Mouse (Mus musculus) CD4-positive, CD25-positive, alpha-beta regulatory T cell, adult 2 months (primary cell): ENCODE measurements around the gene Dnah7a.
"Not testable (repeated sequence)": the region's sequence is repeated elsewhere in the genome, so short reads cannot be mapped to it uniquely, and the experiment has no call there.

Experiments used
- DNase-seq: peaks from one replicate; pipeline ENCODE4 v3.0.0-alpha.2; 2012; ENCODE audit warnings: low read depth, low spot score

The Dnah7a gene

DNA sequence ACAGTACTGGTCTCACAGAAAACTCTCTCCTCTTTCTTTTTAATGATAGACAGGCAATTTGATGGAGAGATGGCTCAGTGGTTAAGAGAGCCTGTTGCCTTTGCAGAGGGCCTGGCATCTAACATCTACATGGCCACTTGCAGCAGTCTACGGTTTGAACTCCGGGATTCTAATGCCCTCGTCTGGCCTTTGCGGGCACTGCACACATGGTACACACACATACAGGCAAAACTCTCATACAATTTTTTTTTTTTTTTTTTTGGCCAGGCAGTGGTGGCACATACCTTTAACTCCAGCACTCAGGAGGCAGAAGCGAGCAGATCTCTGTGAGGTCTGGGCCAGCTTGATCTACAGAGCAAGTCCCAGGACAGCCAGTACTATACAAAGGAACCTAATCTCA, 2.4 kb downstream of the Dnah7a start:
- no peak for DNase-seq

DNA sequence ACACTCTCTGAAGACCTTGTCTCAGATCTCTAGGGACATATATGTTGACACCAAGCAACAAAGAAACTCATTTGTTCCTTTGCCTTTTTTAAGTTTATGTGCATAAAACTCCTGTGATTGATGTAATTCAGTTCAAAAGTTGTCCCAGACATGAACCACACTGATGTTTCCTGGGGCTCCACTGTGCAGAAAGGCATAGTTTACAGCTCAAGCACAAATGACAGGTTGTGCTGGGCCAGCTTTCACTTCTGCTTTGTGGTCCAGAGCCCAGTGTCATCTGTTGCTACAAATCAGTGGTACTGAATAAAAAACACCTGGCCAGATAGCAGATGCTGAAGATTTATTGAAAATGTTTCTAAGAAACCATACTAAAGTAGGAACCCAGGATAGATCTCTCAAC, 42.3 kb downstream of the Dnah7a start:
- not testable (repeated sequence) for DNase-seq

DNA sequence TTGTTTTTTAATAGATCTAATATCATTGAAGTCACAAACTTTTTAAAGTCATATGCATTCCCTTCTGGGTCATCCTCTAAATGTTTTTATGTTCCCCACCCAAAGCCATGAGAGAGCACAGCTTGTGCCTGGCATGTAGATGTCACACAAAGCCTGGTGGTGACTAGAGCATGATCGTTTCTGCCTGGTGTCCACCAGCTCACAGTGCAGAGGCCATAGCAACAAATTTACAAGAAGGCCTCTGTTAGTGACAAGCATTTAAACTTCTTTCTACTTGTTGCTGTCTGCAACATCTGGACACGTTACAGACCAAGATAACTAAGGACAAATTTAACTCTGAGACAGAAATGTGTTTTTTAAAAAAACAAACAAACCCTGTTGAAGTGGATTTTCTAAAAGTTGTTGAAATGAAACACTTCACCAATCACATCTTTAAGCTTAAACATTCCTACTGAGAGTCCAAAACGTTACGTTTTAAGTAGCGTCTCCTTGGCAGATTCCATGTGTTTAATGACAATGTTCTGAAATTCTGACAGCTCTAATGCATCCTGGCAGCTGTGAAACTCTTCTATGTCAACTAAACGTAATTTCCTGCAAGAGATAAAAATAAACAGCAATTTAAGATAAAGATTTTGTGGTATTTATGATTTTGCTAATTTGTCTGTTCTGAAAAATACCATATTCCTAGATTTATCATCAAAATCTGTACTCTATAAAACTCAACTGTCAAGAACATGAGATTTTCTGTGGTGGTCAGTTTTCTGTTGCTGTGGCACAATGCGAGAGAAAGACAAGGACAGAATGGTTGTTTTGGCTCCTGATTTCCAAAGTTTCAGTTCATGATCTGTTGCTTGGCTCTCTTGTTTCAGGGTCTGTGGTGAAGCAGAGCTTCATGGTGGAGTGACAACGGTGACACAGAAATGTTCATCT, 66.5 kb downstream of the Dnah7a start:
- DNase-seq, result no peak

DNA sequence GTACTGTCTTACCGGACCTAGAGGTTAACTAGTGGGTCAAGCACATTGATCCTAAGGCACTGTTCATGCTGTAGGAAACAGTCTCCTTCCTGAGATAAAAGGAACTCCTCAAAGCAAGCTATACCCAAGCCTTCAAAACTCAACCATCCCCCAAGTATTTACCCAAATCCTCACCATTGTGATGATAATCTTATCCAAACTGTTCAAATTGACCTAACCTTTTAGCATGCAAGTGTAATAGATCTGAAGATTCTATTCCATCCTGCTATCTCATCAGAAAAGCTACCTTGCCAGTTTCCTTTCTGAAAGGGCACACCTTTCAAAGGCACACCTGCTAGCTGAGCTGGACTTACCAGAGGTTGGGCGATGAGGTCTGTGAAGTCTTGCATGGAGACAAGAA, 70.9 kb downstream of the Dnah7a start:
- DNase-seq, result not testable (repeated sequence)

DNA sequence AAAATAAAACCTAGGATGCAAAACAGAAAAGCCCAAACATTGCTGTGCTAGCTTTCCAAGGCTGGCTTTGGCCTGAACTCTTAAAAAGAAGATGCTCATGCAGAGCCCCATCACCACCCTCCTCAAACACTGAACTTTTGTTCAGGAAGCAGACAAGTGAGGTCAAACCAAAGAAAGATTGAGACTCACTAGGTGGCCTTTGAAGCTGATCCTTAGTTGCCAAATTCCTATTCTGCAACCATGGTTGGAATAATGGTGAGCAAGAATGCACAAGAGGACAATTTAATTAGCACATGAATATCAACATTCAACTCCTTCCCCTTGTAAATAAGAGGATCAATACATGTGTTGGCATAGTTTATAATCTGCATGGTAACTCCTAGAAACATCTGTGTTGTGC, 74.5 kb downstream of the Dnah7a start:
- DNase-seq, result not testable (repeated sequence)

DNA sequence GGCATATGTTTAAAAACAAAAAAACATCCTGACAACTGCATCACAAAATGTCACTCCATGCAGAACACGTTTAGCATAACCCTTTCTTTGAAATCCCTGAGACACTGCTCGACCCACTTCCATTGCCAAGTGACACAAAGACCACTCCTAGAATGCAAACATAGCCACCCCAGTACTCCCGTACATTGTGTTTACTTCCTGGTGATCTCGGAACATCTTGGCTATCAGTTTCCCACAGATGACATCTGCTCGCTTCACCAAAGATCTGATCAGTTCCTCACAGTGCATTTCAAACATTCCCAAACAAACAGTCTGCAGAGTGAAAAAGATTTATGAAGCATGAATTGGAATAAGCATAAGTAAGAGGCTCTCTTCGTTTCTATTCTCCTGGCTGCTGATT, 76.6 kb downstream of the Dnah7a start:
- DNase-seq, result no peak

DNA sequence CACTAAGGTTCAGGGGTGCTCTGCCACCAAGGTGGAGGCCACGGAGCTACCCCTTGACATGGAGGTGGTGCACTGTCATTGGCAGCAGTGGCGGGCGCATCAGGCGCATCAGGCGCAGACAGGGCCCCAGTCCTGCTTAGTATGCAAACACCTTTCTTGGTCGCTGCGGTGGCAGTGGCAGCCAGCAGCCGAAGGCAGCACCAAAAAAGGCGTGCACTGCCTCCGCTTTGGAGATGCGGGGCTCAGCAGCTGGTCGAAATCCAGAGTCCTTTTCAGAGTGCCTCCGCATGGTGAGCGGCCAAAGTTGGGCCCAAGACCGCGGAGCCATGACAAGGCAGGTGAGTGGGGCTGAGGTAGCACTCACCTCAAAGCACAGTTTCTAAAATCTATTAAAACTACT, 93.1 kb downstream of the Dnah7a start:
- DNase-seq, result no peak

DNA sequence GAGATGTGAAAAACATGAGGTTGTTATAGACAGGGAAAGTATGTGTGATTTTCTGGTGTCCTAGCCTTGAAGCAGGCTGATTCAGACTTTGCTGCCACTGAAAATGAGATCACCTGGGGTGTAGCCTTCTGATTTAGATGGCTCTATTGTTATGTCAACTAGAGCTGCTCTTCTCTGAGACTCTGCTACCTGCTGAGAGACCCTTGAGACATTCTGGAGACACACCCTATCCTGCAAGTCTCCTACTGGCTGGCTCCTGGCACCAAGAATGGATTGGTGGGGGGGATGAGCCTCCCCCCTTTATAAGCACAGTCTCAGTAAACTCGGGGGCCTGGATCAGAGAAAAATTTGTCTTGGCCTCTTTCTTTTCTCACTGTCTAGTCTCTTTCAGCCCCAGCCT, 125.3 kb downstream of the Dnah7a start:
- not testable (repeated sequence) for DNase-seq

DNA sequence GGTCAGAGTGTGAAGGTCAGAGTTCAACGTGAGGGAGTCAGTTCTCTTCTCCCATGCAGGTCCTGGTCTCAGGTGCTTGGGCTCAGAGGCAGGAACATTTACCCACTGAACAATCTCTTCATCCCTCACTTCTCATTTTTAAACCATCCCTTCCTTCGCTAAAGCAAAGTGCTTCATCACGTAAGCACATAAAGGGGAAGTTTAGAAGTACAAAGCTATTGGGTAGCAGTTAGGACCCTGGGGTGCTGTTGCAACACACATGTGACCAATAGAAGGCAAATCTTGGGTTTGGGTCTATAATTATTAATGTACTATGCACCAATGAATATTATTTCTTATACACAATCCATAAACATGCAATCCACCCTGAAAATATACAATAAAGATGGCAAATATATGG, 148.7 kb downstream of the Dnah7a start:
- not testable (repeated sequence) for DNase-seq

DNA sequence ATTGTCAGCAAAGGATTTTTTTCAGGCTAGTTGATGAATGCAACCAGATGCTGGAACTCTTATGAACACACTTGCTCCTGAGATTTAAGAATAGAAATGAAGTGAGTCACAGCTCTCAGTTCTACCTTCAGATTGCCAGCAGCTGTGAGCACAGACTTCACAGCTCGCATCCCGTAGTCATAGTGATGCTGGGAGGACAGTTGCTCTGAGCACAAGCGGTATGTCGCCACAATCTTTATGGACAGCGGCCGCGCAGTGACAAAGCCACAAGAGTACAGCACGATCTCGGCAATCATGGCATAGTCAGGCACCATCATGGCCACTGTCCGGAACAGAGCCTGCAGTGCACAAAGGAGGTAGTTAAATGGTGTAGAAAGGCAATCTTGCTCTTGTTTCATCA, 159.6 kb downstream of the Dnah7a start:
- DNase-seq, result not testable (repeated sequence)

DNA sequence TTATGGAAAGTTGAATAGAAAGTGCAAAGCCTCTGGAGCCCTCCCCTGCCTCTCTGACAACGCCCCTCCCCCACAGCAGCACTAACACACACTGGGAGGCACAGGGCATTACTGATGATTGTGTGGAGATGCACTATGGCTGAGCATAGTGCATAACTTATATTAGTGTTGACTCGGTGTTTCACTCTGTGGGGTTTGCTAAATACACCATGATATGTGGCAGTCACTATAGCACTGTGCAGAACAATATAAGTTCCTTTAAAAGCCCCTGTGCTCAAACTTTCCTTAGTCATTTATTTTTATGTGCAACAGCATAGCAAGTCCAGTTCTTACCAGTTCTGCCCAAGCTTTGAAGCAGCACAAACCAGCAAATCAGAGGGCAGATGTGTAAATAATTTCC, 168.2 kb downstream of the Dnah7a start:
- not testable (repeated sequence) for DNase-seq

DNA sequence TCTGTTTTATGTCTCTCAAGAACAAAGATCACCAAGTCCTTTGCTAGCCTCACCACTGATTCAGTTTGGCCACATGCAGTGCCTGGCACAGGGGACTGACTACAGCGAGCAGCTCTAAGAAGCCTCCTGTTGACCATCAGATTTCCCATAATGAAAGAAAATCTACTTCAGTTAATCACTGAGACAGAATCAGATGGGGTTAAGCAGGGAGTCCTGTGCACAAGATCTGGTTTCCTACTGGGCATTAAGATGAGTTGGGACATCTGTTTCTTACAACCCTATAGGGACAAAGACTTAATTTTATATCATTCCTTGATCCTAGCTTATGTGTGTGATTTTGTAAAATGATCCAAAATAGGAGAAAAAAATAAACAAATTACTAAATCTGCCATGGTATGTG, 171.8 kb downstream of the Dnah7a start:
- not testable (repeated sequence) for DNase-seq

DNA sequence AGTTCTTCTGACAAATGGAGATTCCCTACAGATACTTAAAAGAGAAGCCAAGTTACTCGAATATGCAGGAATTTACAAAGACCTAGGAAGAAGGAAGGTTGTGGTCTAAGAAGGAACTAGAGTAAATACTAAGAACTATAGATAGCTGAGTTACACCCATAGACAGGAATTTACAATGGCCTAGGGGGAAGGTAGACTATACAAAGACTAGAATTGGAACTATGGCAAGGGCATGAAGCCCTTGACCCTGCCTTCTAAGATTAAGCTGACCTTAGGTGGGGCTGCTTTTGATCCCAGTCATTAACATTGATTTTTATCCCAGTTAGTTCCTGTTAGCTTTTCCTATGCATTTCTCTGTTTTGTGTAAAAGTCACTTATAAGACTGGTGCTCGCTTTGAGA, 180.6 kb downstream of the Dnah7a start:
- DNase-seq, result not testable (repeated sequence)

DNA sequence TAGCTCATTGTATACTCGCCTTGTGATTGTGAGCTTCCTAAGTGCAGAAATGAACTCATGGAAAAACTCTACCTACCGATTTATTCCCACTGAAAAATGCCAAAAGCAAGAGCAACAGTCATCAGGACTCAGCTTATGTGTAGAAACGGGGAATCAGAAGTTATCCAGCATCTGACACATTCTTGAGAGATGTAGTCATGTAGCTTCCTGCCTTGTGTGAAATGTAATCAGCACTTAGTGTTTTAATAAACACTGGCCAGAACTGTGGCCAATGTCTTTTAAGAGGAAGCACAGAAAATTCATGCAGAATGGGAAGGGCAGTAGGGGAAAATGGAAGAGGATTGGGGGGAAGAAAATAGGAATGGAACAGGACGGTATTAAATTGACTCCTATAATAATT, 232.9 kb downstream of the Dnah7a start:
- no peak for DNase-seq

DNA sequence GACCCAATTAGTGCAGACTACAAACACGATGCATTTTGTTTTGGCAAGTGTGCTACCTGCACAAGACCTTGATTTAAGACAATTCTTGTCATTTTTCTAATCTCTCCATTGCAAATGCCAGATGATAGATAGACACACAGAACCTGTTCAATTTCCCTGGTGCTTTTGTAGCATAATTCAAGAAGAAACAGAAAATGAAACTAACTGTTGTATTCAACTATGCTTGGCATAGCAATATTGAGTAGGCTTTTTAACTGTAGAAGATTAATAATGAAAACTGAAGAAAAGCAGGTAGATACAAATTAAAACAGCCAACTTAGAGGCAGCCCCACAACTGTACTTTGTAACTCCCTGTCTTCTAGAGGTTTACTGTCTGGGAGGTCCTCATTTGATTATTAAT, 234.5 kb downstream of the Dnah7a start:
- not testable (repeated sequence) for DNase-seq

DNA sequence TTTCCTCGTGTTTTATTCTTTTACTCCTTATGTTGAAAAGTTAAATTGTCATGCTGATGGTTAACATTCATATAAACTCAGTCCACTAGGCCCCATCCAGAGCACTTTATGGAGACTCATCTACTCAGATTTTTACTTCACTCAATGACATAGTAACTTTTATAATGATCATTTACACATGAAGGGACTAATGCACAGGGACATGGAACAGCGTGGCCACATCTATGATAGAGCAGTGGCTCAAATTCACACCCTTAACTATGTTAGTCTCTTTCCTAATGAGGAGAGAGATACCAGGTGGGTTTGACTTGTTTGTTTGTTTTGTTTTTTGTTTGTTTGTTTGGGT, 239.3 kb downstream of the Dnah7a start:
- DNase-seq, result no peak

DNA sequence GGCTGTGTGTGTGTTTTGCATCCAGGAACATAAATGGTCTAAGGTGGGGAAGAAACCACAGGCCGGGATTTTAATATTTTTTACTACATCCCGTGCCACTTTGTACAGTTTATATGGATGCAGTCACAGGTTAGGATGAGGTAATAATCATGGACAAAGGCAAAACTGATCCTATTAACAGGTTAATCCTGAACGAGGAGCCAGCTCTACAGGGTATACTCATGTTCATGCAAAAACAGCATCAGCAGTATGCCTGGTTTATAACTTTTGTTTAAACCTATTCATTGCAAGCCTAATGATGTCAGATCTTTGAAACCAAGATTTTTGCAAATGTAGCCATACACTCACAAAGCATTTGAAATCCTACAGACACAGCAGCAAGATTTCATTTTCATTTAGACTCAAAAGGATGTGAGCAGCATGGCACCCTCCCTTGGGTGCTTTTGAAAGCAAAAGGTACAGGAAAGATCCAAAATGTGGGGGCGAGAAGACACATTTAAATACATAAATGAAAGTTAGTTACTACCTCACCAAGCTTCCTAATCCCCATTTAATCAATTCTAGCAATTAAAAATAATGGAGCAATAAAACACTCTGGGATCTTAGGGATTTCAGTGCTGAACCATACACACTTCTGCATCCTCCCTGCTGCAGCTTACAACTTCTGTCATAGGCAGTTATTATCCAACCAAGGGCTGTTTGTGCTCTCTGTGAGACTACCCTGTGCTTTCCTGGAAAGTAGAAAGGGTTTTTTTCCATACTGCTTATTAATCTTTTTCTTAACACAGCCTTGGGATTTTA, 239.9 kb downstream of the Dnah7a start:
- not testable (repeated sequence) for DNase-seq

DNA sequence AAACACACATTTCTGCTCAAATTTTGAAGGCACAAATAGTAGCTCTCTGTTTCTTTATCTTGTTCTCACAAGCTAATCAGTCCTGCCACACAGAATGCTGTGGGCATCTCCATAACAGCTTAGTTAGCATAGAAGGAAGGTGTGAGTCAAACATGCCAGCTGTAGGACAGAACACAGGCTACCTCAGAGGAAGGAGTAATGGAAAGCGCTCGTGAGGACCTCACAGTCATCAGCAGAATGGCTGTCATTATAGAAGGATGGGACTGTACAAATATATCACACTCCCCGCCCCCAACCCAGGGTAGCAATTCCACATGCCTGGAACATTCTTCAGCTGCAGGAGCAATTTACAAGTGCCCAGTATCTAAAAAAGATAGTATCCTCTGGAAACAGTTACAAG, 267.4 kb downstream of the Dnah7a start:
- DNase-seq, result not testable (repeated sequence)

DNA sequence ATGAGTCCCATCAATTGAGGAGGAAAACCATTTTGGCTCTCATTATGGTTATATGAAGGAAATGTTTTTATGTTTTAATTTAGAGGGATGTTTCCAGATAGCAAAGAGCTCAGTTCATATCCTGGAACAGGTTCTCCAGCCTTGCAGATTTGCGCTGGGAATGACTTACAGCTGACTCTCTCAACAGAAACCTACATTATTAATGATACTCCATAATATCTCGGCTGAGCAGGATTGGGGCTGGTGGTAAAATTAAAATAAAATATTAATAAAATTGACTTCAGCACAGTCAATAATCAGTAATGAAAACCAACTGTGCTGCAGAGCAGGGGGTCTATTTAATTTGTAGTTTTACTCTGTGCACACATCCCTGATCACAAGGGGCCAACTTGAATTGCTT, 274.2 kb downstream of the Dnah7a start:
- DNase-seq, result not testable (repeated sequence)

DNA sequence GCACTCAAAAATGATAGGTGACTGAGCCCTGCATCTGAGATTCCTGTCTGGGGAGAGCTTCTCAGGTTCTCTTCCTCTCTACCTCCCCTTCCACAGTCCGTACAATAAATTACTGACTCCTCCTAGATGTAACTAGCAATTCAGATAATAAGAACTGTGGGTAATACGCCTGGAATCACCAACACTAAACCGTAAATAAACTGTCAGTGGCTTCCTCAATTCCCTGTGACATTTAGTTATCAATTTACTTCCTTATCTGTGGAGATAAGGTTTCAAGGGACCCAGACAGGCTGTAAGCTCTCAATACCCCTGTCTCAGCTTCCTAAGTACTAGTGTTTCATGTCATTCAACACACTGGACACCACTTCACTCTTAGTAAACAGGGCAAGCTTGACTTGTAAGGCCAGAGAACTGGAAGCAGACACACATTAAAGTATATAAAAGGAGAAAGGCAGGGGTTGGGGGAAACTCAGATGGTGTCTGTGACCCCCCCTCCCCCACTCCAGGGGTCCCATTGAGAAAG, 300.7 kb downstream of the Dnah7a start:
- no peak for DNase-seq

DNA sequence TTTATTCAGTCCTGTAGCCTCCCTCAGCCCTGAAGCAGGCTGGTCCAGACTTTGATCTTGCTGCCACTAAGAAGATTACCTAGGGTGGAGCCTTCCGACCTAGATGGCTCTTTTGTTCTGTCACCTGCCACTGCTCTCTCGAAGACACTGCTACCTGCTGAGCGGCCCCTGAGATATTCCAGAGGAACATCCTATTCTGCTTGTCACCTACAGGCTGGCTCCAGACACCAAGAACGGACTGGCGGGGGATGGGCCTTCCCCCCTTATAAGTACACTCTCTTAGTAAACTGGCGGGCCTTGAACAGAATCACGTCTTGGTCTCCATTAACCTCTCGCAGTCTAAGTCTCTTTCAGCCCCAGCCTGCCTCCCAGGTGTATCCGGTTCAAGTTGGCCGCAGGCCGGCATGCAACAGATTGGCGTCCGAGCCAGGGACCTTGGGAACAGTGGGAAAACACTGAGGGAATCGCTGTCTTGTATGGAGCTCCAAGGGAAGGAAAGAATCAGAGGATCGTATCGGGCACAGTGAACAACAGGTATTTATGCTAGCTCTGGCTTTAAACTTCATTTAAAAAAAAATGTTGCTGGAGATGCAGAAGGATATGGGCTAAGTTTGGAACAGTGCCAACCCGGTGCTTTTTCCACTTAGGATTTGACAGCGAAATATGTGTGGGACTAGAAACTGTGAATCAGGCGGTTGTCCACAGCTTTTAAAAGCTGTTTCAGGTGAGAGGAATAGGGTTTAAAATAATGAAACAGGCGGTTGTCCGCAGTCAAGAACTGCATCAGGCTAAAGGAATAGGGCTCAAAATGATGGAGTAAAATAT, 312.4 kb downstream of the Dnah7a start:
- not testable (repeated sequence) for DNase-seq

DNA sequence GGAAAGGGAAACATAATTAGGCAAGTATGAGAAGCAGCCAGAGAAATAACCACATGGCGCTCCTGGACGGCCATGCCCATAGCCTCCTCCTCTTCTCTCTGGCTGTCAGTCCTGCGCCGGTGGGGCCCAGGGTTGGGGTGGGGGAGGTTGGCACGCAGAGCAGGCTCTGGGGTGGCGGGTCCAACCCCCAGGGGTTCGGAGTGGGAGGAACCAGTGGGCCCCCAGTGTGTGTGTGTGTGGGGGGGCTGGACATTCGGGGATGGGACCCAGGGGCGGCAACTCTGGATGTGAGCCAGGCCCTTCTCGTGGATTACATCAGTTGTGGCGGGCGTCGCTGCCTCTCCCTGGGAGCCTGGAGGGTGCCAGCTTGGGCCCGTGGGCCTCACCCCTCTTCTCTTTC, 317.8 kb downstream of the Dnah7a start:
- DNase-seq, result no peak
